Mouse (Mus musculus): ENCODE measurements around the gene Suz12. TPM values are rescaled to one million over a fixed set of nuclear protein-coding genes. Genes with fewer than 3 reads are reported as not detected.
"Not testable (repeated sequence)": the region's sequence is repeated elsewhere in the genome, so short reads cannot be mapped to it uniquely, and the experiment has no call there.

The Suz12 gene
- polyA plus RNA-seq, 1 experiment from 2014 or later: 13.7 TPM

DNA sequence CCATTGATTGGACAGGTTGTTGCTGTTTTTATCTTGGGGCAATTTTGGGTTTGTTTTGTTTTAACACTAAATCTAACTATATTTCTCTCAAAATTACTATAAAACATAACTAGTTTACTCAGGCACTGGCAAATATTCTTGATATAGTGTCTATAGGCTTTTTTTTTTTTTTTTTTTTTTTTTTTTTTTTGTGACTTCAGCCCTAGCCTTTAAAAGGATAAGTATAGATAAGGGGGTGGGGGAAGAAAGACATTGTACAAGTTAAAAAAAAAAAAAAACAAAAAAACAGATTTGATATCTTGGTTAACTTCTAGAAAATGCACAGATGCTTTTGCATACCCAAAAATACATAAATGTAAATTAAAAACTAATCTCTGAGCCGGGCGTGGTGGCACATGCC, 2.8 kb upstream of the Suz12 start:
- H3K4me2 ChIP-seq (replicated peaks; ENCODE audit: low read depth, low read length): no peak overlapping the region
- H3K4me3 ChIP-seq (ENCODE audit: low read length): no peak overlapping the region
- H3K4me1 ChIP-seq (ENCODE audit: insufficient read depth, low read length): peaks cover 6% of the 10 kb centered on the region; the same call in 1 of the 2 replicates
- no peak for ATAC-seq (ENCODE audit: low FRiP score, low TSS enrichment)
- no peaks in the 10 kb centered on the region for H3K27me3 ChIP-seq (ENCODE audit: insufficient read depth, low read length)
- no peaks in the 10 kb centered on the region for H3K9me3 ChIP-seq (ENCODE audit: low read length)
- H3K27ac ChIP-seq (ENCODE audit: low read length): no peak overlapping the region
- H3K9ac ChIP-seq (replicated peaks; ENCODE audit: low read length): no peak overlapping the region
- 88% methylated on average over 2 of the region's 2 CpGs for WGBS
- H3K36me3 ChIP-seq (ENCODE audit: insufficient read depth, low read length): no peaks in the 10 kb centered on the region

DNA sequence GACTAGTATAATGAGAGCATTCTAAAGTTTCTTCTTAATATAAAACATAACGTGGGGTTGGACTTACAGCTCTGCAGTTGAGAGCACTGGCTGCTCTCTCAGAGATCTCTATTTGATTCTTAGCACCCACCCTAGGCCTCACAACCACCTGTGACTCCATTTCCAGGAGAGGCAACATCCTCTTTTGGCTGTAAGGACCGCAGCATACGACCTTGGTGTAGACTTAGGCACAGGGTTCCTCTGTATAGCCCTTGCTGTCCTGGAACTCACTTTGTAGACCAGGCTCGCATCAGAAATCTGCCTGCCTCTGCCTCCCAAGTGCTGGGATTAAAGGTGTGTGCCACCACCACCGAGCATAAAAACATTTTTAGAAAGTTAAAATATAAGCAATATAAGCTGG, 1.3 kb upstream of the Suz12 start:
- no peak overlapping the region for H3K9ac ChIP-seq (replicated peaks; ENCODE audit: low read length)
- peaks cover 7% of the 10 kb centered on the region; the same call in 1 of the 2 replicates for H3K4me1 ChIP-seq (ENCODE audit: insufficient read depth, low read length)
- no peak overlapping the region for H3K27ac ChIP-seq (ENCODE audit: low read length)
- no peak for ATAC-seq (ENCODE audit: low FRiP score, low TSS enrichment)
- 94% methylated on average over 5 of the region's 5 CpGs for WGBS
- H3K36me3 ChIP-seq (ENCODE audit: insufficient read depth, low read length): no peaks in the 10 kb centered on the region
- H3K27me3 ChIP-seq (ENCODE audit: insufficient read depth, low read length): no peaks in the 10 kb centered on the region
- no peaks in the 10 kb centered on the region for H3K9me3 ChIP-seq (ENCODE audit: low read length)
- no peak overlapping the region for H3K4me2 ChIP-seq (replicated peaks; ENCODE audit: low read depth, low read length)
- H3K4me3 ChIP-seq (ENCODE audit: low read length): no peak overlapping the region

DNA sequence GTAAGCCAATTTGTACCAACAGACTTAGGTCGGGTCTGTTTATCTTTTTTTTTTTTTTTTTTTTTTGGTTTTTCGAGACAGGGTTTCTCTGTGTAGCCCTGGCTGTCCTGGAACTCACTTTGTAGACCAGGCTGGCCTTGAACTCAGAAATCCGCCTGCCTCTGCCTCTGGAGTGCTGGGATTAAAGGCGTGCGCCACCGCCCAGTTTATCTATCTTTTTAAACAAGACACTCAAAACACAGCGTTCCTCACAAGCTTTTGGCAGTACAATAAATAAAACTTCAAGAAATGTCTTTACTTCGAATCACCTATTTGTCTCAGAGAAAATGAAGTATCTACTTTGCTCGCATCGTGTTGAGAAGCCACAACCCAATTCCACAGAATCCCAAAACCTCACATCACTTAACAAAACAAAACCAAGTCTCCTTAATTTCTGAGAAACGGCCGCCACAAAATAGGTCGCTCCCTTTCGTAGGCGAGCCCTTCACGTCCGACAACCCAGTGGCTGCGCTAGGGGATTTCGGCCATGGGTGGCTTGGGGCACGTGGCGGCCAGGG, 793 bp upstream of the Suz12 start:
- H3K9ac ChIP-seq (replicated peaks; ENCODE audit: low read length): peak overlapping the region; percentile 66
- ATAC-seq (ENCODE audit: low FRiP score, low TSS enrichment): no peak
- peak overlapping the region; percentile 87 for H3K4me3 ChIP-seq (ENCODE audit: low read length)
- H3K4me1 ChIP-seq (ENCODE audit: insufficient read depth, low read length): peaks cover 7% of the 10 kb centered on the region; the same call in 1 of the 2 replicates
- WGBS: 30% methylated on average over 20 of the region's 21 CpGs
- no peaks in the 10 kb centered on the region for H3K27me3 ChIP-seq (ENCODE audit: insufficient read depth, low read length)
- H3K27ac ChIP-seq (ENCODE audit: low read length): peak overlapping the region; percentile 90
- H3K36me3 ChIP-seq (ENCODE audit: insufficient read depth, low read length): no peaks in the 10 kb centered on the region
- H3K9me3 ChIP-seq (ENCODE audit: low read length): no peaks in the 10 kb centered on the region
- H3K4me2 ChIP-seq (replicated peaks; ENCODE audit: low read depth, low read length): peak overlapping the region; percentile 75

DNA sequence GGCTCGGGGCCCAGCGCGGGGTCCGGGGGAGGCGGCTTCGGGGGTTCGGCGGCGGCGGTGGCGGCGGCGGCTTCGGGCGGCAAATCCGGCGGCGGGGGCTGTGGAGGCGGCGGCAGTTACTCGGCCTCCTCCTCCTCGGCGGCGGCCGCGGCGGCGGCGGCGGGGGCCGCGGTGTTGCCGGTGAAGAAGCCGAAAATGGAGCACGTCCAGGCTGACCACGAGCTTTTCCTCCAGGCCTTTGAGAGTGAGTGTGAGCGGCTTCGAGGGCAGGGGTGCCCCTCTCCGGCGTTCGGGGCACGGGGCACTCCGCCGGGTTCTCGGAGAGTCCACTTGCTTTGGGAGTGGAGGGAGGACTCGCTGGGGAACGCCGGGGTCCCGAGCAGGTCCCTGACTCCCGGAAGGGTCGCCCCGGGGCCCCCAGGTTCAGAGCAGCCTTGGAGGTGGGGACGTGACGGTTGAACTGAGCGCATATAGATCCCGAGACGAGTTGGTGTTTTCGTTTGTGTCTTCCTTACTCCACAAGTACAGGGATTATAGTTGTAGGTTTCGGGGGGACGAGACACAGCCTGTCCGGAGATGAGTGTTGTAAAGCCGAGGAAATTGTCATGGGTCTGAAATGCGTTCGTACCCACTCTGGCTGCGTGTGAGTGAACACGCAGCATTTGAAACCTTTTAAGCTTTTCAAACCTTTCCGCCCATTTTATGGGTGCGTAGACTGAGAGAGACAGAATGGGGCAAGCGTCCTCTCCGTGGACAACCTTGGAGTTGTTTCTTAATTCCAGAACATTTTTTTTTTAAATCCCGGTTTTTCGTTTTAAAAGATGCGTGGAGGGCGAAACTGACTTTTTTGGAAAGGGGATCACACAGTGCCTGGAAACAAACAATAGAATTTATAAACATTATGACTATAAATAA, 707 bp downstream of the Suz12 start:
- Histone ChIP-seq H3K4me2 (replicated peaks; ENCODE audit: low read depth, low read length) (peak overlapping the region; percentile 67), H3K9me3 (ENCODE audit: low read length) (no peaks in the 10 kb centered on the region), H3K4me3 (ENCODE audit: low read length) (peak overlapping the region; percentile 87), H3K4me1 (ENCODE audit: insufficient read depth, low read length) (peaks cover 7% of the 10 kb centered on the region; the same call in 1 of the 2 replicates), H3K36me3 (ENCODE audit: insufficient read depth, low read length) (0 out of 2 replicates have a peak, but pooled peaks cover 2% of the 10 kb centered on the region), H3K27ac (ENCODE audit: low read length) (peak overlapping the region; percentile 100), H3K9ac (replicated peaks; ENCODE audit: low read length) (peak overlapping the region; percentile 92), H3K27me3 (ENCODE audit: insufficient read depth, low read length) (no peaks in the 10 kb centered on the region)
- under 1% methylated on average over 51 of the region's 74 CpGs for WGBS
- peak; percentile 72 for ATAC-seq (ENCODE audit: low FRiP score, low TSS enrichment)

DNA sequence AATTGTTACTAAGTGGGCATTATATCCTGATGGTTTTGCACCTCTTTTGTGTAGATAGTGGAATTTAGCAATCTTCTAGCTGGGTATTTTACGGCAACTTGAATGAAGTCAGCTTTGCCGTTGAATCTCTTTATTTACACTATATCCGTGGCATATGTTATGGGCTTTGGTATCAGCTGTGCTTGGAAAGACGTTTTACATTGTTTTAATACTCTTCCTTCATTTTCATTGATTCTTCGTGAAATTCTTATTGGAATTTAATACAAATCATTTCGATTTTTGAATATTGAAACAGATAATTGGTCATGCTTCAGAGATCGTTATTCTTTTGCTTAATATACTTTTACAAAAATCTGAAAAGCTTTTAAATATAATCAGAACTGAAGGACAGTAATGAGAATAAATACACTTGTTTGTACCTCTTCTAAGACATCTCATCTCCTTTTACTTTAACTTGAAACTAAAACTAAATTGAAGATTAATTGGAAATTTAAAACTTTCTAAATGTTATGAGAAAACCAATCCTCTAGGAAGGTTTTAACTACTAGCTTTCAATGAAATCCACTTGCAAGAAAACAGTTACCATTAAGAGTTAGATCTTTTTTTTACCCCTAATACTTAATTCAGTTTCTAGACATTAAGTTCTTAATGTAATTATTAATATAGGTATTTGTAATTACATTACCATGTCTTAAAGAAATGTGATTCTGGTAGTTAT, 1.5 kb downstream of the Suz12 start:
- no peaks in the 10 kb centered on the region for H3K27me3 ChIP-seq (ENCODE audit: insufficient read depth, low read length)
- H3K4me3 ChIP-seq (ENCODE audit: low read length): peak overlapping the region; percentile 87
- no peak for ATAC-seq (ENCODE audit: low FRiP score, low TSS enrichment)
- peak overlapping the region; percentile 92 for H3K9ac ChIP-seq (replicated peaks; ENCODE audit: low read length)
- 0 out of 2 replicates have a peak, but pooled peaks cover 4% of the 10 kb centered on the region for H3K36me3 ChIP-seq (ENCODE audit: insufficient read depth, low read length)
- H3K4me2 ChIP-seq (replicated peaks; ENCODE audit: low read depth, low read length): peak overlapping the region; percentile 67
- WGBS: 4% methylated on average over 7 of the region's 7 CpGs
- no peak overlapping the region for H3K27ac ChIP-seq (ENCODE audit: low read length)
- no peaks in the 10 kb centered on the region for H3K9me3 ChIP-seq (ENCODE audit: low read length)
- H3K4me1 ChIP-seq (ENCODE audit: insufficient read depth, low read length): peaks cover 7% of the 10 kb centered on the region; the same call in 1 of the 2 replicates

DNA sequence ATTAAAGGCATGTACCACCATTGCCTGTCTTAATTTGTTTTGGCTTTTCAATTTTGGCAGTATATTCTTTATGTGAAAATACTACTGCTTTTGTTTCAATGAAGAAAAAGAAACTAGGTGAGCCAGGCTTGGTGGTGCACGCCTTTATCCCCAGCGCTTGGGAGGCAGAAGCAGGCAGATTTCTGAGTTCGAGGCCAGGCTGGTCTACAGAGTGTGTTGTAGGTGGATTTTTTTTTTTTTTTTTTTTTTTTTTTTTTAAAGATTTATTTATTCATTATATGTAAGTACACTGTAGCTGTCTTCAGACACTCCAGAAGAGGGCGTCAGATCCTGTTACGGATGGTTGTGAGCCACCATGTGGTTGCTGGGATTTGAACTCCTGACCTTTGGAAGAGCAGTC, 23.6 kb downstream of the Suz12 start:
- not testable (repeated sequence) for H3K27me3 ChIP-seq (ENCODE audit: insufficient read depth, low read length); H3K9ac ChIP-seq (replicated peaks; ENCODE audit: low read length); H3K27ac ChIP-seq (ENCODE audit: low read length); H3K4me2 ChIP-seq (replicated peaks; ENCODE audit: low read depth, low read length); ATAC-seq (ENCODE audit: low FRiP score, low TSS enrichment); H3K4me1 ChIP-seq (ENCODE audit: insufficient read depth, low read length); H3K9me3 ChIP-seq (ENCODE audit: low read length); H3K4me3 ChIP-seq (ENCODE audit: low read length)
- 95% methylated on average over 3 of the region's 5 CpGs for WGBS
- peaks cover 51% of the 10 kb centered on the region for H3K36me3 ChIP-seq (ENCODE audit: insufficient read depth, low read length)

DNA sequence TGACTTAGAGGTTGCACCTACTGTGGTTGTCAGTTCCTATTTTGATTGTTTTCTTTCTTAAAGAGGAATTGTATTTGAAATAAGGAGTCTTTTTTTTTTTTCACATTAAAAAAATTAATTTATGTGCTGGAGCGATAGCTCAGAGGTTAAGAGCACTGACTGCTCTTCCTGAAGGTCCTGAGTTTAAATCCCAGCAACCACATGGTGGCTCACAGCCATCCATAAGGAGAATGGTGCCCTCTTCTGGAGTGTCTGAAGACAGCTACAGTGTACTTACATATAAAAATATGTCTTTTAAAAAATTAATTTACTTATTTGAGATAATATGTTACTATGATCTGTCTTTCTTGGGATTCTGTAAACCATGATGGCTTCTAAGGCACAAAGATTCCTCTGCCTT, 26.9 kb downstream of the Suz12 start:
- WGBS: 74% methylated on average over 1 of the region's 1 CpGs
- Histone ChIP-seq H3K4me3 (ENCODE audit: low read length) (no peak overlapping the region), H3K4me1 (ENCODE audit: insufficient read depth, low read length) (no peaks in the 10 kb centered on the region), H3K9me3 (ENCODE audit: low read length) (no peaks in the 10 kb centered on the region), H3K27me3 (ENCODE audit: insufficient read depth, low read length) (no peaks in the 10 kb centered on the region), H3K36me3 (ENCODE audit: insufficient read depth, low read length) (peaks cover 52% of the 10 kb centered on the region), H3K27ac (ENCODE audit: low read length) (no peak overlapping the region), H3K9ac (replicated peaks; ENCODE audit: low read length) (no peak overlapping the region), H3K4me2 (replicated peaks; ENCODE audit: low read depth, low read length) (no peak overlapping the region)
- ATAC-seq (ENCODE audit: low FRiP score, low TSS enrichment): no peak

DNA sequence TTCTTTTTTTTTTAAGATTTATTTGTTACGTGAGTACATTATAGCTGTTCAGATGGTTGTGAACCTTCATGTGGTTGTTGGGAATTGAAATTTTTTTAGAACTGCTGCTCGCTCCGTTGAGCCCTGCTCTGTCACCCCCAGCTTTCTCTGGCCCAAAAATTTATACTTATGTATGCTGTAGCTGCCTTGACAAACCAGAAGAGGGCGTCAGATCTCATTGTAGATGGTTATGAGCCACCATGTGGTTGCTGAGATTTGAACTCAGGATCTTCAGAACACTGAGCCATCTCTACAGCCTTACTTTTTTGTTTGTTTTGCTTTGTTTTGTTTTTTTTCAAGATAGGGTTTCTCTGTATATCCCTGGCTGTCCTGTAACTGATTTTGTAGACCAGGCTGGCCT, 28.4 kb downstream of the Suz12 start:
- no peaks in the 10 kb centered on the region for H3K27me3 ChIP-seq (ENCODE audit: insufficient read depth, low read length)
- no peaks in the 10 kb centered on the region for H3K4me1 ChIP-seq (ENCODE audit: insufficient read depth, low read length)
- WGBS: 90% methylated on average over 4 of the region's 4 CpGs
- no peak overlapping the region for H3K27ac ChIP-seq (ENCODE audit: low read length)
- no peak overlapping the region for H3K4me2 ChIP-seq (replicated peaks; ENCODE audit: low read depth, low read length)
- no peaks in the 10 kb centered on the region for H3K9me3 ChIP-seq (ENCODE audit: low read length)
- ATAC-seq (ENCODE audit: low FRiP score, low TSS enrichment): no peak
- H3K9ac ChIP-seq (replicated peaks; ENCODE audit: low read length): no peak overlapping the region
- no peak overlapping the region for H3K4me3 ChIP-seq (ENCODE audit: low read length)
- peaks cover 56% of the 10 kb centered on the region for H3K36me3 ChIP-seq (ENCODE audit: insufficient read depth, low read length)

DNA sequence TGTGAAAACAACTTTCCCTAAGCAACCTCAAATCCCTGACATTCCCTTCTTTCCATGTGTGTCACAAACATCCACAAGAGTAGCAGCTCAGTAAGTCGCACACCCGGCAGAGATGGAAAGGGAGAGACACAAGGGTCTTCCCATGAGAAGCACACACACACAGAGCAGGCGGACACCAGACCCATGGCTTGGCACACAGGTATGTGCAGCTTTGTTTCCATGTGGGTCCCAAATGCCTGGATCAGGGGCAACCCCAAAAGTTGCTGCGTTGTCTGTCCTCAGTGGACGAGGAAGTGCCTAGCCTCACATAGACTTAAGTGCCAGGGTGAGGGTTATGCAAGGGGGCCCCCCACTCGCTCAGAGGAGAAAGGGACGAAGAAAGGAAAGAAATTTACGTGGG, 44.6 kb downstream of the Suz12 start:
- Histone ChIP-seq H3K4me2 (replicated peaks; ENCODE audit: low read depth, low read length) (no peak overlapping the region), H3K27ac (ENCODE audit: low read length) (no peak overlapping the region), H3K9me3 (ENCODE audit: low read length) (no peaks in the 10 kb centered on the region), H3K4me1 (ENCODE audit: insufficient read depth, low read length) (no peaks in the 10 kb centered on the region), H3K4me3 (ENCODE audit: low read length) (no peak overlapping the region), H3K36me3 (ENCODE audit: insufficient read depth, low read length) (peaks cover 19% of the 10 kb centered on the region; the same call in 1 of the 2 replicates), H3K9ac (replicated peaks; ENCODE audit: low read length) (no peak overlapping the region), H3K27me3 (ENCODE audit: insufficient read depth, low read length) (no peaks in the 10 kb centered on the region)
- no peak for ATAC-seq (ENCODE audit: low FRiP score, low TSS enrichment)
- WGBS: 68% methylated on average over 8 of the region's 8 CpGs

Data from kidney, embryonic 16.5 days (tissue).